Mouse (Mus musculus): Measurements from ENCODE around the gene Ubash3b.

Gene Ubash3b

DNA sequence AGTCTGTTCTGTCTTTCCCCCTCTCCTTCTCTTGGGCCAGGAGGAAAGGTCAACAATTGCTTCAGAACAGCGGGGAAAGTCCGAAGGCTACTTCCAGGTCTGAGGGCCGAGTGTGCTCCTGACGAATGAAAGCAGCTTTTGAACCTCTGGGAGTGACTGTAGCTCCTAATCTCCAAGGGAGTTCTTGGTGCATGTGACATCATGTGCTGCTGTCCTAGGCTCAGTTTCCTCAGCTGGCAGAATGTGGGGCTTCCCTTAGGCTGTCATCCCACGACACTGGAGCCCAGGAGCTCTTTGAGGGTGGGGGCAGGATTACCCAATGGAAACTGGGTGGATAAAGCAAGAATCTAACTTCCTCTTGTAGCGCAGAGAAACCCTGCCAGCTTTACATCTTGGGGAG lies at the start of gene Ubash3b:
TSS of gene Ubash3b (minus strand) at position 285 of the 400 bp plus-strand sequence.
- no peak for DNase-seq (ENCODE audit: low spot score in 2 of 2)

DNA sequence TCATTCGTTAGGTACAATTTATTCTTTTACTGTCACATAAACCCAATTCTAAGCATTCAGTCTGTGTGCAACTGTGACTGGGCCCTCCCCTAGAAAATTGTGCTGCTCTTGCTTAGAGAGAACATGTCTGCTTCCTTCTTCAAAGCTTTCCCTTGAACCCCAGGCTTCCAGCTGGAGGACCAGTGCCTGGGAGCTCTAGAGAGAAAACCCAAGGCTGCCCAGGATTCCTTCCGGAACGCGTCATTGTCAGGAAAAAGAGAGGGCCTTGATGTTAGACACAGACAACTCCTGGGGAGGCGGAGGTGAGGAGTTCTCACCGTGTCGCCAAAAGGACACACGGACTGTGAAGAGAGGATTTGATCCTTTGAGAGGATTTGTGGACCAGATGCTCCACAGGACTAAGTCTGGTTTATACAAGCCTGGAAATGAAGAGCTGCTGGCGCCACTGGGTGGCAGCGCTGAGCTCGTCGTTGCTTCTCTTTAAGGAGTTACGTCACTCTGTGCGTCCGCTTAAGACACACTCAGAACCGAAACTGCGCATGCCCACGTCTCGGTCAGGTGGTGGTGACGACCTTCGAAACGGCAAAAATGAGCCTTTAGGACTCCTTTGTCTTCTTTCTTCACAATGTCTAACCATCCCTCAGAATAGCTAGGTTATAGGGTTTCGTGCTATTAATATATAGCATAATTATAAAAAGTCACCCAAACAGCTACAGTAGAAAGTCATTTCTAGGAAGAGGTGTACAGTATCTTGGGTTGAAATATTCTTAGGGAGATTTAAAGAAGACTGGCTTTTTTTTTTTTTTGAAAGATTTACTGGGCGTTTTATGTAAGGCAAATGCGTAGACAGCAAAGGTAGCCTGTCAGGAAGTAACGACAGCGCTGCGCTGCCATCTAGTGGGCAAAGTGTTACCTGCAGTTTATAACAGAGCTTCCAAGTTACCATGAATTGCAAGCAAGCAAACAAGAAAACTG lies 45.9 kb upstream of the Ubash3b start:
- DNase-seq (ENCODE audit: low spot score in 2 of 2) = peak; percentile 93 to 94

DNA sequence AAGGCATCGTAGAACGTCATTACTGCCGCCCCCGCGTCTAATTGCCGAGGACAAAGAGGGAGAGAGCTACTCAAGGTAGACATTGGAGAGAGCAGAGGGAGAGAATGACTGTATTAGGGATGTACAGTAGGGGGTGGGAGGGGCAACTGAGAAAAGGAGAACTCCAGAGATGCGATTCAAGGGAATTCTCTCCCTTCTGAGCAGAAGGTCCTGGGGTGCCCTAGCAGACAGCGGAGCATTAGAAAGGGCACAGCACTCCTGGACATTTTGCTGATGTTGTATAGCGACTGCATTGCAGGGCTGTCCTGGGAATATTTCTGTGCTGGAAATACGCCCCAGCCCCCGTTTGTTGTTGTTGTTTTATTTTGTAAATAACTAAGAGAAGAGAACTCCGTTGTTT lies 45.2 kb upstream of the Ubash3b start:
- DNase-seq (ENCODE audit: low spot score in 2 of 2) = no peak

GRCm38 (mm10) chr9:41205267-41205666 lies 43.8 kb upstream of the Ubash3b start:
- no peak for DNase-seq (ENCODE audit: low spot score in 2 of 2)

GRCm38 (mm10) chr9:41199456-41200252 lies 38.2 kb upstream of the Ubash3b start:
- no peak for DNase-seq (ENCODE audit: low spot score in 2 of 2)

DNA sequence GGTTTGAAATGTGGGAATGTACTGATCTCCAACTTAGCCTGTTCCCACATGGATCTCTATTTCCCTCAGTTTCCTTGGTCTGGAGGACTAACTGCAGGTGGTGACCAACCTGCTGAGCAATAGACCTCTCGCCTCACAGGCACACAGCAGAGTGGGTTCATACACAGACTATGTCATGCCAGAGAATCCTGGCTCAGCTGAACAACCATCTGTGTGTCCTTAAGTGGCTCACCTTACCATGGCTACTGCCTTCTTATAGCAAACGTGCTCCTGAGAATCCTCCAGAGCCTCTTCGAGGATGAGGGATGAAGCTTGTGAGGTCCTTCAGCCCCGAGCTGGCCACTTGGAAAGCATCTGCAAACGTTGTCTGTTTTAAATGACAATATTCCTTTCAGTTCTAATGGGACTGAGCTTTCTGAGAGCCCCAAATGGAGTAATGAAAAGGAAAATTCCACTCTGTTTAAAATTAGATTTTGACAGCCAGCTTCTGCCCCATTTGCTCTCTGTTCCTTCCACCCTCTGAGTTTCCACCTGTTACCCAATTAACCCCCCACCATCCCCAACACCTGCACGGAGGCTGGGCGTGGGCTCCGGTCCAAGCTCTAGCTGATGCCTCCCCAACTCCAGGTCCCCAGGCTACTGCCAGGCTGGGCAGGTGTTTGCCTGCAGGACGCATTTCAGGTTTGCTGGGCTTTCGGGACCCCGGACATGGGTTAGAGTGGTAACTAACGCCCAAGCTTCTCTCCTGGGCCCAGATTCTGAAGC lies 37.2 kb upstream of the Ubash3b start:
- DNase-seq (ENCODE audit: low spot score in 2 of 2) = no peak

DNA sequence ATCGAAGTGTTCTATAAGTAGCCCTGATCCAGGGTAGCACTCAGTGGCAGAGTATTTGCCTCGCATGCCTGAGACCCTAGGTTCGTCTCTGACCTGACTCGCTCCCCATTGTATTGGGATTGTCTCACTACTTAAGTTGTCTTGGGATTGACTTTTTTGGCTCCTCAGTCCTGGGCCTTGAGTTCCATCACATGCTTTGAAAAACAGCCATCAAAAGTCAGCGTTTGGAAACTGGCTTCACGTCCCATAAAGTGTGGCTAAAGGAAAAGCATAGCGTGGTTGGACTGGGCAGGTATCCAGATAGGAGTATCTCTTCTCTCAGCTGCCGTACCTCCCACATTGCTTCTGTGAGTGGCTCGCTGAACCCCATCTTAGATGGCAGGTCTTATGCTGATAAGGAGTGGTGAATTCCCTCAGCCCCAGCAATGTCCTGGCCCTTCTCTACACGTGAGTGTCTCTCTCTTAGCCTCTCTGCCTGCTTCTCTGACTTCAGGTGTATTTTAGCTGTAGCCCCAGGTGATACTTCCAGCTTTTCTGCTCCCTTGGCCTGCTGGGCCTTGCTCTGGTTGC lies 34.3 kb upstream of the Ubash3b start:
- peak in 1 of 2 experiments; percentile 28 for DNase-seq (ENCODE audit: low spot score in 2 of 2)

- peak; percentile 66 to 81 for DNase-seq (ENCODE audit: low spot score in 2 of 2)
Observed at GRCm38 (mm10) chr9:41191651-41192210, 30.2 kb upstream of the Ubash3b start.

- peak; percentile 90 to 93 for DNase-seq (ENCODE audit: low spot score in 2 of 2)
Observed at GRCm38 (mm10) chr9:41190745-41191482, 29.4 kb upstream of the Ubash3b start.

DNA sequence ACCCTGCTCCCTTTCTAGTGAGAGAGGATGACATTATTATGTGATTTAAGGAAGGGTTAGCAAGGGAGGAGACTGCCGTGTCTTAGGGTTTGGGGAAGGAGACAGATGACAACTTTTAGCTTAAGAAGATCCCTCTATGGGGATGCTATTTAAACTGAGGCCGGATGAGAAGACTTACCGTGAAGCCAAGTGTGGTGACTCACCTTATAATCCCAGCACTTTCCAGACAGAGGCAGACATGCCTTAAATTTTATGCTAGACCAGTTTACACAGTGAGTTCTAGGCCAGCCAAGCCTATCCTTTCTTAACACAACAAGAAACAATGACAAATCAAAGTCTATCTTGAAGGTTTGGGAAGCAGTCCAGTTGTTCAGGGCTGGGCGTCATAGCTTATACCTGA lies 26.4 kb upstream of the Ubash3b start:
- no peak for DNase-seq (ENCODE audit: low spot score in 2 of 2)

DNA sequence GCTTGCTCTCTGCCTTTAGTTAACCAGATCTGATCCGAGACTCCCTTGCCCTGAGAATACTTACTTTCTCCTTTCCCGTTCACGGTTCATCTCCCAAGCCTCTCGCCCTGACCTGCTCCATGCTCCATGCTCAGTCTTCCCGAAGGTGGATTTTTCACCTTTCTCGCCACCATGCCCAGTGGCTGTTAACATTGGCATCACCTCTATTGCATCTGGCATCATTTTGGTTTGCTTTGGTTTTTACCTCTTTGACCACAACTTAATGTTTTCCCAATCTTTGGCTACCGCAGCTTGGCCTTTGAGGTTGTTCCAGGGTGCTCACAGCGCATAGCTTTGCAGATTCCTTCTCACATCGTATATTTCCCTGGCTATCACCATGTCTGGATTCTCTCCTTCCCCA lies 26.0 kb upstream of the Ubash3b start:
- no peak for DNase-seq (ENCODE audit: low spot score in 2 of 2)

- DNase-seq (ENCODE audit: low spot score in 2 of 2) = no peak
Observed at GRCm38 (mm10) chr9:41185331-41185730, 23.8 kb upstream of the Ubash3b start.

- DNase-seq (ENCODE audit: low spot score in 2 of 2) = peak; percentile 69 to 81
Observed at GRCm38 (mm10) chr9:41182550-41182949, 21.1 kb upstream of the Ubash3b start.

GRCm38 (mm10) chr9:41181803-41182202 lies 20.3 kb upstream of the Ubash3b start:
- DNase-seq (ENCODE audit: low spot score in 2 of 2) = no peak

DNA sequence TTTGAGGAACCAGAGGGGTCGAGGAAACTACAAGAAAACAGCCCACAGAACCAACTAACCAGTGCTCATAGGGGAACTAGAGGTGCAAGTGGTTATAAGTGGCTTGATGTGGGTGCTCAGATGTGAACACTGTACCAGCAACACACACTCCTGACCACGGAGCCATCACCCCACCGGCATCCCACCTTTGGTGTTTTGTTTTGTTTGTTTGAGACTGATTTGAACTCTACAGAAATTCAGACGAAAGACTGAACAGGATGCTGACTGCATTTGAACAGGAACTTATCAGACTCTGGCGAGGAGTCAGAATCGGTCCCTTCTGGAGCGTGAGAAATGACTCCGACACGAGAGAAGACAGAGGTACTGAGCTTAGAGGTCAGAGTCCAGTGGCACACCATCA lies 19.9 kb upstream of the Ubash3b start:
- no peak for DNase-seq (ENCODE audit: low spot score in 2 of 2)

DNA sequence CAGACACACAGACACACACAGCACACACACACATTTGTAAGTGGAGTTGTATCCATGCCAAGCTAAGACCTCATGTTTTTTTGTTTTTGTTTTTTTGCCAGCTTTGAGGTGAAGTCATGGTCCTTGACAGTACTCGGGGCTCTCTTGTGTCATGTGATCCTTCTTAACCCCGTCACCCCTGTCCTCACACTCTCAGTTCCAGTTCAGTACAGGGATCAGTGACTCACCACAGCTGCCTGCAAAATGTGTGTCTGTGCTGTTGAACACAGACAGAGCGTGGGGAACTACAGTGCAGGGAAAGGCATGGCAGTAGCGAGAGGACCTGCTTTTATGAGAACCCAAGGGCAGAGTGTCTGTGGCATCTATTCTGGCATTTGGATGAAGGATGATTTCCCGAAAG lies 17.6 kb upstream of the Ubash3b start:
- no peak for DNase-seq (ENCODE audit: low spot score in 2 of 2)

DNA sequence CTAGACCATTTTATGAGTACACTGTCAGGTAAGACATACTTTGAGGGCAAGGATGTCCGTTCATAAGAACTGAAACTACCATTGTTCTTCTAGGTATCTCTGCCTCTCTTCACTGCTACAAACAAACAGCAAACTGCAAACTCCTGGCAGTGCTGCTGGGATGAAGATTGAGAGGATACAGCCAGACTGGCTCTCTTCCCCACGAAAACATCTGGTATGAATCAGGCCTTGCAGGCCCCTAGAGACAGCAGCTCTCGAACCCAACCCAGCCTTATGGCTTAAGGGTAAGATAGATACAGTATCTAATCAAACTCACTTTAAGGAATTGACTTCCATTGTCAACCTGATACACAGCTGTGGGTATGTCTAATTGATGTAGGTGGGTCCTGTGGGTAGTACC lies 11.7 kb upstream of the Ubash3b start:
- DNase-seq (ENCODE audit: low spot score in 2 of 2) = no peak

DNA sequence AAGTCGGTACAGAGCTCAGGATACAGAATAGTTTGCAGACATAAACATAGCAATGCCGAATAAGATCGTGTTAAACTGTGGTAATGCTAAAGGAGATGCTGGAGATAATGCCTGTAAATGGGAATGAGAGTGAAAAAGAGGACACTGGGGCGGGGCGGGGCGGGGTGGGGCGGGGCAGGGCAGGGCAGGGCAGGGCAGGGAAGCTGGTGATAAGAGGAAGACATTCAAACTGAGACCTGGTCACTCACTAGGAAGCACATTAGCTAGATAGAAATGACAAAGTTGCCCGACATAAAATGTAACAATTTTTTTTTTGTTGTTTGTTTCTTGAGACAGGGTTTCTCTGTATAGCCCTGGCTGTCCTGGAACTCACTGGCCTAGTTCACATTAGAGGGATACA lies 10.9 kb upstream of the Ubash3b start:
- DNase-seq (ENCODE audit: low spot score in 2 of 2) = no peak

- no peak for DNase-seq (ENCODE audit: low spot score in 2 of 2)
Observed at GRCm38 (mm10) chr9:41170026-41170425, 8.5 kb upstream of the Ubash3b start.

DNA sequence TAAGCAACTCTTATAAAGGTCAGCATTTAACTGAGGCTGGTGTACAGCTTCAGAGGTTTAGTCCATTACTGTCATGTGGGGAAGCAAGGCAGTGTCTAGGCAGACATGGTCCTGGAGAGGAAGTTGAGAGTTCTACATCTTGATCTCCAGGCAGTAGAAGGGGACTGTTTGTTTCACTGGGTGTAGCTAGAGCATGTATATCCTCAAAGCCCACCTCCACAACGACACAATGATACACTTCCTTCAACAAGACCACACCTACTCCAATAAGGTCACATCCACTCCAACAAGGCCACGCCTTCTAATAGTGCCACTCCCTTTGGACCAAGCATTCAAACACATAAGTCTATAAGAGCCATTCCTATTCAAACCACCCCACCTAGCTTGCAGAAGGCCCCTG lies 7.2 kb upstream of the Ubash3b start:
- no peak for DNase-seq (ENCODE audit: low spot score in 2 of 2)

DNA sequence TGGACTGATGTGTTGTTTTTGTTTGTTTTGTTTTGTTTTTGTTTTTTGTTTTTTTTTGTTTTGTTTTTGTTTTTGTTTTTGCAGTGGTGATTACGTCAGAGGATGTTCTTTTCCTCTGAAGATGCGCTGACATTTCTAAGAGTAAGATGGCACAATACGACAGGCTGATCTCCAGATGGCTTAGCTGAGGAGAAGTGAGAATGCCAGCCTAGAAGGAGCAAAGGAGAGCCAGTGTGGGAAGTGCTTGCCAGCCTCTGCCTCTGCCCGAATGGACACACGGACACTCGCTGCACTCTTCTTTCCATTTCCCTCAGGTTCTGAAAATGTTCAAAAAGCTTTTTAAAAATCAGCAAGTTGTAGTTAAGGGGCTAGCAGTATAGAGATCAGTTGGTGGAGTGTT lies 6.7 kb upstream of the Ubash3b start:
- no peak for DNase-seq (ENCODE audit: low spot score in 2 of 2)
